Mouse (Mus musculus) liver, embryonic 15.5 days (tissue): ENCODE results near the gene Thsd4. TPM values are rescaled to one million over a fixed set of nuclear protein-coding genes. Genes with fewer than 3 reads are reported as not detected.

ENCODE experiments used
- ATAC-seq: fragments of 200-750 bp; cut with Nextera tagmentation; 2 replicates; pipeline ENCODE4 v1.8.0; 2017; ENCODE audit warnings: moderate number of reproducible peaks, mild to moderate bottlenecking, moderate library complexity; ENCODE audit not compliant: insufficient read depth
- H3K27ac ChIP-seq: fragments of 300-500 bp; sonication (generic); replicated peaks from 2 replicates; pipeline ENCODE4 v1.5.1; 2015; ENCODE audit warnings: mild to moderate bottlenecking, inconsistent platforms
- H3K27me3 ChIP-seq: fragments of 300-500 bp; sonication (generic); 2 replicates; pipeline ENCODE4 v1.6.1; 2015; ENCODE audit warnings: mild to moderate bottlenecking, inconsistent platforms
- H3K36me3 ChIP-seq: fragments of 300-500 bp; sonication (generic); replicated peaks from 2 replicates; pipeline ENCODE4 v1.6.1; 2015; ENCODE audit warnings: moderate library complexity, mild to moderate bottlenecking, inconsistent platforms
- H3K4me1 ChIP-seq: fragments of 300-500 bp; sonication (generic); replicated peaks from 2 replicates; pipeline ENCODE4 v1.6.1; 2015; ENCODE audit warnings: inconsistent platforms
- H3K4me2 ChIP-seq: fragments of 300-500 bp; sonication (generic); 2 replicates; pipeline ENCODE4 v1.6.1; 2015; ENCODE audit warnings: moderate library complexity, mild to moderate bottlenecking, inconsistent platforms
- H3K4me3 ChIP-seq: fragments of 300-500 bp; sonication (generic); replicated peaks from 2 replicates; pipeline ENCODE4 v1.5.1; 2015; ENCODE audit warnings: mild to moderate bottlenecking, inconsistent platforms
- H3K9ac ChIP-seq: fragments of 300-500 bp; sonication (generic); 2 replicates; pipeline ENCODE4 v1.6.1; 2015; ENCODE audit warnings: moderate library complexity, mild to moderate bottlenecking, inconsistent platforms
- H3K9me3 ChIP-seq: fragments of 300-500 bp; sonication (generic); replicated peaks from 2 replicates; pipeline ENCODE4 v1.6.1; 2016; ENCODE audit warnings: inconsistent platforms
- WGBS: fragments of 180-500 bp; shearing (Covaris S2); methylation state at CpG from one replicate; pipeline ENCODE4 v1.1.7; 2015; ENCODE audit warnings: mixed read lengths; ENCODE audit not compliant: insufficient replicate concordance; 5-methylcytosine and 5-hydroxymethylcytosine counted together
- polyA plus RNA-seq: library from polyadenylated mRNA; unstranded; fragments of >200 nt; fragmentation: Nextera tagmentation; extraction: Ambion mirVana; gene quantifications from 2 replicates; pipeline ENCODE4 v1.2.1, GENCODE M21; 2015

Thsd4 gene
- polyA plus RNA-seq, result 0.73 and 0.91 TPM in 2 replicates

DNA sequence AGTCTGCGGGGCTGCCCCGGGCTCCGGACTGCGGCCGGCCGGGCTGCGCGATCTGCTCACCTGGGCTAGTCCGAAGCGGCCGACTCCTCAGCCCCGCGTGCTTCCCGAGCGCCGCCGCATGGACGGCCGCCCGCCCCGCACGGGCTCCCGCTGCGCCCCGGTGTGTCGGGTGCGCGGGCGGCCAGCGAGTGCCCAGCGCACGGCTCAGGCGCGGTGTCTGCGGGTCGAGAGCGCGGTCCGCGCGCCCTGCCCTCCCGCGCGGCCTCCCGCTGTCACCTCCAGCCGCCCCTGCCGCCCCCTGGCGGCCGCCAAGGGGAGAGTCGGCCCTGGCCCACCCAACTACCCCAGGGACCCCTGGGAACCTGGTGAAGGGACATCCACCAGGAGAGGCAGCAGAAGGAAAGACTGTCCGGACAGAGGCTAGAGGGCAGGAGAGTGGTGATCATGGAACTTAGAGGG lies at the start of gene Thsd4:
Gene Thsd4 (minus strand): TSS at position 241 of the 459 bp plus-strand sequence.
- peak; percentile 42; the same call in 1 of the 2 replicates for ATAC-seq
- no peak within 1 kb of the TSS for H3K27ac ChIP-seq
- under 1% methylated on average over 39 of the region's 51 CpGs for WGBS

DNA sequence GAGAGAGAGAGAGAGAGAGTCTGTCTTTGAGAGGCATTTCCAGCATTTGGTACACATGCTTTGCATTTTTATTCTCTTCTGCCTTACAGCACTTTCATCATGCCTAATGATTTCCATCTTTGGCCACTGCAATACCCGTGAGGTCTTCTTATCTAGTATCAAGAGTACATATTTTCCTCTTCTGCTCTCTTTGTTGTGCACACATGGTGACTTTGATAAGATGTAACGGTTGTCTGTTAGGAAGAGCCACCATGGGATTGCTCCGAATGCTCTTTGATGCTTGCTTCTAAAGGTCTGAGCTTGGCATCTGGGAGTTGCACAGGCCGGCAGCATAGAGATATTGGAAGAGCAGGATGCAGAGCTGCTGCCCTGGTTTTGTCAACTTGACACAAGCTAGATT lies 49.2 kb upstream of the Thsd4 start:
- ATAC-seq, result no peak

More for the DNA sequence above, at the start of gene Thsd4:
- Histone ChIP-seq H3K4me2 (peak within 1 kb of the TSS; percentile 68), H3K27me3 (peaks cover 48% of the 10 kb centered on the region), H3K9me3 (no peaks in the 10 kb centered on the region), H3K9ac (no peak within 1 kb of the TSS), H3K4me3 (peak within 1 kb of the TSS; percentile 56), H3K36me3 (no peaks in the 10 kb centered on the region), H3K4me1 (no peaks in the 10 kb centered on the region)

DNA sequence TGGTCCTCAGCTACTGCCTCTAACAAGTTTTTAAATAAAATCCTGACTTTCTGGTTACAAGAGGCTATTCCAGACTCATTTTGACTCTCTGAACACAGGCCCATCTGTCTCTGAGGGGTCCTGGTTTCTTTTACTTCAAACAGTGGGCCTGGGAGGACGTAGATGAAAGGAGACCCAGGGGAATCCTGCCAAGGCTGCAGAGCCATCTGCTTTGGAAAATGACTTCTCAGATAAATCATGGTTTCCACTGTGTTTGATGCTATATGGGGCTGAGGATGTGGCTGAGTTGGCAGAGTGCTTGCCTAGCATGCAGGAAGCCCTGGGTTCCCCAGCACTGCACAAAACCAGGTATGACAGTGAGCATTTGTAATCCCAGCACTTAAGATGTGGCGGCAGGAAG lies 47.5 kb upstream of the Thsd4 start:
- Histone ChIP-seq H3K9me3 (no peaks in the 10 kb centered on the region), H3K4me1 (no peaks in the 10 kb centered on the region), H3K36me3 (no peaks in the 10 kb centered on the region), H3K4me2 (no peak overlapping the region), H3K4me3 (no peak overlapping the region), H3K27ac (no peak overlapping the region), H3K9ac (no peak overlapping the region), H3K27me3 (no peaks in the 10 kb centered on the region)
- ATAC-seq, result no peak
- WGBS, result 67% methylated on average over 2 of the region's 2 CpGs

More for the DNA sequence above, 49.2 kb upstream of the Thsd4 start:
- Histone ChIP-seq H3K27me3 (no peaks in the 10 kb centered on the region), H3K36me3 (no peaks in the 10 kb centered on the region), H3K4me3 (no peak overlapping the region), H3K9ac (no peak overlapping the region), H3K4me1 (no peaks in the 10 kb centered on the region), H3K4me2 (no peak overlapping the region), H3K27ac (no peak overlapping the region), H3K9me3 (no peaks in the 10 kb centered on the region)
- WGBS, result 27% methylated on average over 4 of the region's 4 CpGs

DNA sequence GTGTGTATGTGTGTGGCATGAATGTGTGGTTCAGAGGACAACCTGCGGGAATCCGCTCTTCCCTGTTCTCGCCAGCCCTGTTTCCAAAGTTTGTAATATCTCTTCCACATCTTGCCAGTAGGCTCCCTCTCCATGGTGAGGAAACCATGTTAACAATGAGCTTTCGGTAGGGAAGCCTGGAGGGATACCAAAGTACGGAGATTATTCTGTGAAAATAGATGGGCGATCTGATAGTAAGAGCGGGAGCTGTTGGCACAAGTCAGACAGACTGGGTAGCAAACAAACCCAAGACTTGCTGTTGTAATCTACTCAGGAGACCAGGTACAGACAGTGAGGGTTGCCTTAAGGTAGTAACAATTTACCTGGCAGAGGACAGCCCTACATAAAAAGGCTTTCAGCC lies 42.0 kb upstream of the Thsd4 start:
- Histone ChIP-seq H3K27ac (no peak overlapping the region), H3K27me3 (no peaks in the 10 kb centered on the region), H3K4me1 (no peaks in the 10 kb centered on the region), H3K4me3 (no peak overlapping the region), H3K36me3 (no peaks in the 10 kb centered on the region), H3K9ac (no peak overlapping the region), H3K9me3 (no peaks in the 10 kb centered on the region), H3K4me2 (no peak overlapping the region)
- WGBS, result 76% methylated on average over 7 of the region's 7 CpGs
- ATAC-seq, result no peak

DNA sequence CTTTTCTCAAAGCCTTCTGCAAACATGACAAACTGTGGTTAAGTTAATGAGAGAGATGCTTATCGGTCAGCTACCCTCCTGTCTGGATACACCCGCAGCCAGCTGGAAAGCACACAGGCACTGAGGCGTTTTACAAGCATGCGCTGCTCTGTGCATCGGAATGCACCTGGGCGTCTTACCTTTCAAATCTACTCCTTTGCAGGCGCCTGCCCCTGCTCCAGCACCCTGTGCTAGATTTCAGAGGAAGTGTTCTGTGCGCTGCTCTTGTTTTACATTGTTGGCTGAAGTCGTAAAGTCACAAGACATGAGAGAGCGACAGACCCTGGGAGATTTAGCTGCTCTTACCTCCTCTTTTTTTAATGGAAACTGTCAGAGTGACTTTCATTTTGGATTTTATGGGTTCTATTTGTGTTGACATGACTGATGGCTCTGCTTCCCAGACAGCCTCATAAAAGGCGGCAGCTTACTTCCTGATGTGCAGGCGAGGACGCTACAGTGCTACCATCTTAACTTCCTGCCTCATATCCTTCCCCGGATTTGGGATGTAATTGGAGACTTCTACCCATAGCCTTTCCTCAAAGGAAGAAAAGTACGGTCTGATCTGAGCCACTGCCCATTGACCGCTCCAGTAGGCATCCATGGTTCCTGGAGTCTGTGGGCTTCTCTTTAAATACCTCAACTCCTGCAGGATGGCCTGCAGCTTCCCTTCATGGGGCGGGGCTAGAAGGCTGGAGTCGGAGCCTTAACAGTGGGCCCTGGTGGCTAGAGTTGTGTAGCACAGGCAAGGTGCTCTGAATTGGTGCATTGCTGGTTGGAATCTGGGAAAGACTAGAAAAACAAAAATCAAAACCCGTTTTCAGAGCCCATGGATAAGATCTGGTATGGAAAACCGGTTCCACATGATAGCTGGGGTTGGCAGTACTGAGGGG lies 40.9 kb upstream of the Thsd4 start:
- ATAC-seq, result no peak
- 0 out of 2 replicates have a peak overlapping the region, but pooled peaks have one; percentile 2 for H3K4me2 ChIP-seq
- H3K4me3 ChIP-seq, result no peak overlapping the region
- H3K4me1 ChIP-seq, result no peaks in the 10 kb centered on the region
- no peaks in the 10 kb centered on the region for H3K9me3 ChIP-seq
- WGBS, result 23% methylated on average over 20 of the region's 20 CpGs
- no peaks in the 10 kb centered on the region for H3K36me3 ChIP-seq
- H3K27me3 ChIP-seq, result 0 out of 2 replicates have a peak, but pooled peaks cover 2% of the 10 kb centered on the region
- H3K9ac ChIP-seq, result no peak overlapping the region
- H3K27ac ChIP-seq, result no peak overlapping the region

DNA sequence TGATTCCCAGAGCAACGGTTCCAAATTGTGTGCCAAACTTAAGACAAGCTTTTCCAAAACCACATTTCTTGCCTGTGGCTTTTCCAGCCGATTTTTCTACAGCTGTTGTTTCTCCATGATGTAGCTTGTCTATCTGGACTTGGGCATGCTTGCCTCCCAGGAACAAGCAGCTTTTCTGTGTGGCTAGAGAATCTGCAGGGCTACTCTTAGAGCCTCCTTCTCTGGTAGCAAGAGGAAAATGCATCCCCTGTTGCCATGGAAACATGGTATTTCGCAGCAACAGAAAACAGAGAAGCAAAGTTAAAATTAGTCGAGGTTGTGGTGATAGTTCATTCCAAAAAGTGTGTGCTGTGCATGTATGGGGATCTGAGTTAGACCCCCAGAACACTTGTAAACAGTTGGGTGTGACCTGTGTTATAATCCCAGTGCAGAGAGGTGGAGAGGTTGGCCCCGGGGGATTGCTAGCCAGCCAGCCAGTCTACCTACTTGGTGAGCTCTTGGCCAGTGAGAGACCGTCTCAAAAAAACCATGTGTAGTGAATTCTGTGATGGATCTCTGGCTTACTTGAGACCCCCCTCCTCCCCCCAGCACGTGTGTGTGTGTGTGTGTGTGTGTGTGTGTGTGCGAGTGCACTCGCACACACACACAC lies 39.9 kb upstream of the Thsd4 start:
- H3K36me3 ChIP-seq, result no peaks in the 10 kb centered on the region
- no peak overlapping the region for H3K4me2 ChIP-seq
- no peaks in the 10 kb centered on the region for H3K4me1 ChIP-seq
- no peak overlapping the region for H3K9ac ChIP-seq
- no peak for ATAC-seq
- H3K27ac ChIP-seq, result no peak overlapping the region
- H3K27me3 ChIP-seq, result 0 out of 2 replicates have a peak, but pooled peaks cover 2% of the 10 kb centered on the region
- H3K4me3 ChIP-seq, result no peak overlapping the region
- H3K9me3 ChIP-seq, result no peaks in the 10 kb centered on the region
- WGBS, result 59% methylated on average over 9 of the region's 9 CpGs

DNA sequence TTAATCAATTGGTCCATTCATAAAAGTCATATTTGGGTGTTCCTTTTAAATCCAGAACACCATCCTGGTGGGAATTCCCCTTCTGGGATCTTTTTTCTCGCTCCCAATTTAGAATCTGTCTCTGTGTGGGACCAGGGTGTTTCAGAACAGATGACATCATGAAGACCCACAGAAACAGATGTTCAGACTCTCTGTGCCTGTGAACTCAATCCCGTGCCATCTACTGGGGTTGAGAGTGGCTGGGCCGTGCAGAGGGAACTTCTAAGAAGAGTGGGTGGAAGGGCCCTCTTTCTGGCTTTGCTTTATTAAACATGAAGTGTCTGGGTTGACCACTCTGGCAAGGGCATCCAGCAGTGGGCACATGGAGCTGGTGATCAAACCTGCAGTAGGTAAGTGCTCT lies 36.7 kb upstream of the Thsd4 start:
- Histone ChIP-seq H3K4me1 (no peaks in the 10 kb centered on the region), H3K9ac (no peak overlapping the region), H3K36me3 (no peaks in the 10 kb centered on the region), H3K4me2 (no peak overlapping the region), H3K9me3 (no peaks in the 10 kb centered on the region), H3K27ac (no peak overlapping the region), H3K27me3 (0 out of 2 replicates have a peak, but pooled peaks cover 2% of the 10 kb centered on the region), H3K4me3 (no peak overlapping the region)
- ATAC-seq, result no peak
- 58% methylated on average over 3 of the region's 3 CpGs for WGBS

DNA sequence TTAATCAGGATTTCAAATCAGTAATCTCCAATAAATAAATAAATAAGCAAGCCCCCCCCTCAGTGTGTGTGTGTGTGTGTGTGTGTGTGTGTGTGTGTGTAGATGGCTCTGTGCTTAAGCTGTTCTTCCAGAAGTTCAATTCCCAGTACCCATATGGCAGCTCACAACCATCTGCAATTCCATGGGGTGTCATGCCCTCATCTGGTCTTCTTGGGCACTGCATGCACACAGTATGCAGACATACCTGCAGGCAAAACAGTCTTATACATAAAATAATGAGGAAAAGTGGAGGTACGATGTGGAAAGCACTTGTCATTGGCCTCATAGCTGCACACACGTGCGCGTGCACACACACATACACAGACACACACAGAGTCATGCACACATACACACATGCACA lies 29.4 kb upstream of the Thsd4 start:
- Histone ChIP-seq H3K9me3 (no peaks in the 10 kb centered on the region), H3K4me1 (peaks cover 1% of the 10 kb centered on the region; the same call in 1 of the 2 replicates), H3K27me3 (no peaks in the 10 kb centered on the region), H3K4me2 (no peak overlapping the region), H3K4me3 (no peak overlapping the region), H3K36me3 (no peaks in the 10 kb centered on the region), H3K9ac (no peak overlapping the region), H3K27ac (no peak overlapping the region)
- WGBS, result 75% methylated on average over 4 of the region's 4 CpGs
- ATAC-seq, result no peak

DNA sequence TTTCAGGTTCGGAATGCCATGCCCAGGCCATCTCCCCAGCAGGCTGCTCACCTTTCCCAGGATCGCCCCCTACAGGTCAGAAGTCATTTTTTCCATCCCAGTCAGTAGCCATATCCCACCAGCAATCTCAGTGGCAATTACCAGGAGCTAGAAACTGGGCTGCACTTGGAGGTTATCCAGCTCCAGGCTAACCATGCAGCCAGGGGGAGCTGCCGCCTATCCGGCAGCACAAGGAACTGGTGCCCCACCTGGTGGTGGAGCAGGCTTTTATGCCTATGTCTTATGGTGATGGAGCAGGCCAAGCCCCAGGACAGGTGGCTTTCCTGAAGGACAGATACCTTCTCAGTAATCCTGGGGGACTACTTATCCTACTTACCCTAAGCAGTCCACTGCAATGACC lies 26.3 kb upstream of the Thsd4 start:
- 22% methylated on average over 4 of the region's 4 CpGs for WGBS
- no peak overlapping the region for H3K4me3 ChIP-seq
- H3K9ac ChIP-seq, result no peak overlapping the region
- no peak overlapping the region for H3K4me2 ChIP-seq
- no peak for ATAC-seq
- H3K36me3 ChIP-seq, result no peaks in the 10 kb centered on the region
- no peaks in the 10 kb centered on the region for H3K27me3 ChIP-seq
- H3K4me1 ChIP-seq, result peaks cover 13% of the 10 kb centered on the region
- no peak overlapping the region for H3K27ac ChIP-seq
- no peaks in the 10 kb centered on the region for H3K9me3 ChIP-seq

DNA sequence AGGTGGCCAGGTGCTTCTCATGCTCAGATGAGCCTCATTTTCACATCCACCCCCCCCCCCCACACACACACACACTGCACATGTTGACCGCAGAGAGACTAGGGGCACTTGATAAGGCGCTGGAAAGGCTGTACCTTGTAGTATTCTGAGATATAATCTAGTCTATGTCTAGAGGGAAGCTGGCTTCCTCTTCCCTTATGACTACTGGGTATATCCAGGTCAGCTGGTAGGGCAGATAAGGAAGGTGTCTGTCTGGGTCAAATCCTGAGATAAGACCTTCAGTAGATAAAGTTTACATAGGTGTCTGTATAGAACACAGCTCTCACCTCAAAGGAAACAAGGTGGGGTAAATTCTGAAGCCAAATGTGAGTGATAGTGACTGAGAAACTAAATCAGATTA lies 24.3 kb upstream of the Thsd4 start:
- WGBS, result 23% methylated on average over 2 of the region's 2 CpGs
- no peak for ATAC-seq
- Histone ChIP-seq H3K4me3 (no peak overlapping the region), H3K9me3 (no peaks in the 10 kb centered on the region), H3K4me2 (no peak overlapping the region), H3K27me3 (no peaks in the 10 kb centered on the region), H3K27ac (no peak overlapping the region), H3K9ac (no peak overlapping the region), H3K36me3 (no peaks in the 10 kb centered on the region), H3K4me1 (peaks cover 13% of the 10 kb centered on the region)
